Mouse (Mus musculus): ENCODE results near the gene Slc27a1. TPM values are rescaled to one million over a fixed set of nuclear protein-coding genes. Genes with fewer than 3 reads are reported as not detected.
A peak's percentile ranks its signal among the peaks of the same experiment; 100 is the strongest.
"Not testable (repeated sequence)": the region's sequence is repeated elsewhere in the genome, so short reads cannot be mapped to it uniquely, and the experiment has no call there.

Gene Slc27a1
- polyA plus RNA-seq (2012; rRNA removed): 227 and 307 TPM in 2 replicates

DNA sequence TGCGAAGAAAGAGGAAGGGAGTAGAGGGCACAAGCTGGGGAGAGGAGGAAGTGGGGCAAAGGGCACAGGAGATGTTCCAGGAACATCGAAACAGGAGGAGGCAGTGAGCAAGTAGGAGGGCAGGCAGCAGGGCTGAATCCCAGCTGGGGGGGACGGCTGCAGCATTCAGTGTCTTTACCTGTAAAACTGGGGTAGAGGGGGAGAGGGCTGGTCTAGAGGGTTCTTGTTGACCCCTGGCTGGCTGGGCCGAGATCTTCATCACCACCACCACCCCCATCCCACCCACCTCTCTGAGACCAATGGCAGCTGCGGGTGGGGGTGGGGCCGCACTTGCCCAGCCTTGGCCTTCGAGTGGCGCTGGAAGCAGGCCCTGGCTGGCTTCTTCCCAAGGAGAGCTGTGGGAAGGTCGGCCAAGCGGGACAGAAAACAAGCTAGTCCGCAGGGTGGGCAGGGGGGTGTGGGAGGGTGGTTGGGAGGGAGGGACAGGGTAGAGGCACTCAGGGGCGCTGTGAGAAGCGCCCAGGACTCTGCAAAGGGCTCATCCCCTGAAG is at the start of gene Slc27a1:
Gene Slc27a1 (plus strand): TSS at position 496 of the 551 bp plus-strand sequence.
- no peak for DNase-seq (ENCODE audit: low read depth)

DNA sequence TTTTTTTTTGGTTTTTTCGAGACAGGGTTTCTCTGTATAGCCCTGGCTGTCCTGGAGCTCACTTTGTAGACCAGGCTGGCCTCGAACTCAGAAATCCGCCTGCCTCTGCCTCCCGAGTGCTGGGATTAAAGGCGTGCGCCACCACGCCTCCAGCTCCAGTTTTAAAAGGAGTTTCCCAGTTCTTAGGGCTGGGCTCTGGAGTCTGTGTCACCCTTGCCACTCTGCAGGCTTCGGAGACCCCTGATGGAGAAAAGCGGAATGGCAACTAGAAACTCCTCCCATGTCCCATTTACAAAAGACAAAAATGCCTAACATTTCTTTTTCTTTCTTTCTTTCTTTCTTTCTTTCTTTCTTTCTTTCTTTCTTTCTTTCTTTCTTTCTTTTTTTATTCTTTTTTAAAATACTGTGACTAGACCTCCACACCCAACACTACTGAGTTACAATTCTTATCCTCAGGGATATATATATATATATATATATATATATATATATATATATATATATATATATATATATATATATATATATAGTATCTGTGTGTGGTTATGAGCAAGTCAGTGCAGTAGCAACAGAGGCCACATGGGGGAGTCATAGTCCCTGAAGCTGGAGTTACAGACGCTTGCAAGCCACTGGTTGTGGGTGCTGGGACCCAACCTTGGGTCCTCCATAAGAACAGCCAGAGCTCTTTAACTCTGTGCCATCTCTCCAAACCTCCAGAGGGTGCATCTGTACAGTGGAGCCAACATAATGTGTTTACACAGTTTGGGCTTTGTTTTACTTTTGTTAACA is 49.5 kb upstream of the Slc27a1 start:
- not testable (repeated sequence) for DNase-seq (ENCODE audit: low read depth)

DNA sequence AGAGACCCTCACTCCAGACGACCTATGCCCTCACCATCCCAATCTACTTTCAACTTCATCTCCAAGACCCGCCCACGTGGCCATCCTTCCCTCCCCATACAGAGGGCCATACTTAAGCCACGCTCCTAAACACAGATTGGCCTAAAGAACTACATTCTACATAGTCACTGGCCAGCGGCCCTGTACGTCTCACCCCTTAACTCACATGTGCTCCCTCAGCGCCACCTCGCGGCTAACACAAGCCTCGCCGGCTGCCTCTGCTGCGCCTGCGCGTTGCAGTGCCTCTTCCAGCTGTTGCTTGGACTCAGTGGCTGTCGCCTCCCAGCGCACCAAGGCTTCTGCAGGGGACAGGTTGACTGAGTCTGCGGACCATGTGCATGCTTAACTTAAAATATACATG is 47.0 kb upstream of the Slc27a1 start:
- no peak for DNase-seq (ENCODE audit: low read depth)

DNA sequence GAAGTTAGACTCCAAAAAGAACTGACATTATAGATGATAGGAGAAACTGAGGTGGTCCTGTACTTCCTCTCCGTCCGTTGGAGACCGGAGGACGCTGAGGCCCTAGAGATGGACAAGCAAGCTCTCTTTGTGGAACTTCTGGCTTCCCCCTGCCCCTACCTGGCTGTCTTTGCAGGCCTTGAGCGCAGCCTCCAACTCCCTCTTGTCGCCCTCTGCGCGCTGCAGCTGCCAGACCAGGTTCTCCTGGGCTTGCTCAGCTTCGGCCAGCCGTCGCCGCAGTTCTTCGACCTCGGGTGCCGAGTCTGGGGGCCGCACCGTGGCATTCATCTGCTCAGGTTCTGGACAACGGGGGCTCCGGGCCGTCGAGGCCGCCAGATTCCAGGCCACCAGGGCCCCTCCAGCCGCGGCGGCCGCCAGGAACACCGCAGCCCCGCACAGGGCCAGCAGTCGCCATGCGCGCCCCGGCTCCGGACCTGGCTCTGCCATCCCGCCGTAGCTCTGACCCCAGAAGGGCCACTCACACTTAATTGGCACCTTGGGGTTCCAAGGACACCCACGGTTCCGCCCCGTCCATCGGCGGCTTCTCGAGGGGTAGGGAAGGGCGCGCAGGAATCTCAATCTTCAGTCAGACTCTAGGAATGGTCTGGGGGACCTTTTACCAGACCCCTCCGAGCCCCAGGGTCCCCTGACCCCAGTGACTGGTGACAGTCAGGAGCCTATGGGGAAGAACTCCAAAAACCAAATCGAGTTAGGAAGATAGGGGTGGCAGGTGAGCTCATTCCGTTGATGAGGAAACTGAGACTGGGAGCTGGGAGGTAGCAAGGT is 43.2 kb upstream of the Slc27a1 start, which contains the start of gene Ccdc194:
Gene Ccdc194 (minus strand): TSS at position 486 of the 825 bp plus-strand sequence.
- no peak for DNase-seq (ENCODE audit: low read depth)

DNA sequence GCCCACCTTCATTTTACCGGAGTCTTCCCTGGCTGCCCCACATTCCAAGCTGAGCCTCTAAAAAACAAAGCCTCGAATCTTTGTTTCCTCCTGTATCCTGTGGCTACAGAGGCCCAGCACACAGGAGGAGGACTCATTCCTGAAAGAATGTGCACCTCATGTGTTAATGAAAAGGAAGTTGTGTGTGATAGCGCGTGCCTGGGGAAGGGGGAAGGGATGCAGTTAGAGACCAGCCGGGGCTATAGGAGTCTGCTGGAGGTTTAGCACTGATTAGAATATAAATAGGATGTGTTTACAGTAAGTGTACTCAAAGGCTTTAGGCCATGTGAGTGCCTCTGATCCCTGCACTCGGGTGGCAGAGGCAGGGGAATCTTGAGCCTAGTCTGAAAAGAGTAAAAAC is 42.4 kb upstream of the Slc27a1 start:
- no peak for DNase-seq (ENCODE audit: low read depth)

DNA sequence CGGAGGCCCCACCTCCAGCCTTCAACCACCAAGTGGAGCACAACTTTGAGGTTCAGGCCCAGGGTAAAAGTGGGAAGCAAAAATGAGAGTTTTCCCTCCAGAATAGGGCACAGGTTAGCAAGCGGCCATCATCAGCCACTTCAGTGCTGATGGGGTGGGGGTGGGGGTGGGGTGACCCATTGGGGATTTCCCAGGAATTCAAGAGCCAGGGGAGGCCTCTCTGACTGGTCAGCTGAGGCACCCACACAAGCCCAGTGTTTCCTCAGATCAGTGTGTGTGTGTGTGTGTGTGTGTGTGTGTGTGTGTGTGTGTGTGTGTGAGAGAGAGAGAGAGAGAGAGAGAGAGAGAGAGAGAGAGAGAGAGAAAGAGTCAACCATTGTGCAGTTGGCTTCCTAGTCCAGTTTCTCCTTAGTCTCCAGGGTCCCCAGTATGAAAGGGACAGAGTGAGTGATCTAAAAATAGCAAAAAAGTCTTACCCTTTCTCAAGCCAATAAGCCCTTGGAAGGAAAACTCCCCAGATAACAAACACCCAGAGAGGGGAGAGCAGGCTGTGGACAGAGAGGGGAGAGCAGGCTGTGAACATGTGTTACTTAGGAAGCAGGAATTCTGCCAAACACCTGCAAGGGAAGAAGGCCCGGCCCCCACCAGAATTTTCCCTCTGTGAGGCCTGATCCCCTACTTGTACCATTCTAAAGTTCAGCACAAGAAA is 41.4 kb upstream of the Slc27a1 start:
- no peak for DNase-seq (ENCODE audit: low read depth)

DNA sequence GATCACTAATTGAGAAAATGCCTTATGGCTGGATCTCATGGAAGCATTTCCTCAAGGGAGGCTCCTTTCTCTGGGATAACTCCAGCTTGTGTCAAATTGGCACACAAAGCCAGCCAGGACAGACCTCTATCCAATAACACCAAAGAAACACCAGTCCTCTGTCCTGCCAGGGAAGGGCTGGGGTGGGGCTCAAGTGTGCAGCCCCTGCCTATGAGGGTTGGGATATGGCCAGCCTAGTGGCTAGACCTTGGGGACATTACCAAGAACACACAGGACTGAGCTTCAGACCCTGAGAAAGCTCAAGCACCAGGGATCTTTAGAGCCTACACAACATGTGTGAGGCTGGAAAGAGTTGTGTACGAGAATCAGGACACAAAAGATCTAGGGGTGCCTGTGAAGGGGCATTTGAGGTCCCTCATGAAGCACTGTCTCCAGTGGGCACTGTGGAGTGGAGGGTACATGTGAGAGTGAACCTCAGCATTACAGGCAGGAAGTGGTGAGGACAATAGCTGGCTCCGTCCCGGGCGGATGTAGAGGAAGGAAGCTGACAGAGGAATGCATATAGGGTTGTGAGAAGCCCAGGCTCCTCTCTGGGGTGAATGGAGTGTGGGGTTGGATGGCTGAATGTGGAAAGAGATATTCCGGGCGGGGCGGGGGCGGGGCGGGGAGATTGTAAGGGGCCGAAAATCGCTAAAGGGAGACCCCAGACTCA is 40.2 kb upstream of the Slc27a1 start:
- no peak for DNase-seq (ENCODE audit: low read depth)

DNA sequence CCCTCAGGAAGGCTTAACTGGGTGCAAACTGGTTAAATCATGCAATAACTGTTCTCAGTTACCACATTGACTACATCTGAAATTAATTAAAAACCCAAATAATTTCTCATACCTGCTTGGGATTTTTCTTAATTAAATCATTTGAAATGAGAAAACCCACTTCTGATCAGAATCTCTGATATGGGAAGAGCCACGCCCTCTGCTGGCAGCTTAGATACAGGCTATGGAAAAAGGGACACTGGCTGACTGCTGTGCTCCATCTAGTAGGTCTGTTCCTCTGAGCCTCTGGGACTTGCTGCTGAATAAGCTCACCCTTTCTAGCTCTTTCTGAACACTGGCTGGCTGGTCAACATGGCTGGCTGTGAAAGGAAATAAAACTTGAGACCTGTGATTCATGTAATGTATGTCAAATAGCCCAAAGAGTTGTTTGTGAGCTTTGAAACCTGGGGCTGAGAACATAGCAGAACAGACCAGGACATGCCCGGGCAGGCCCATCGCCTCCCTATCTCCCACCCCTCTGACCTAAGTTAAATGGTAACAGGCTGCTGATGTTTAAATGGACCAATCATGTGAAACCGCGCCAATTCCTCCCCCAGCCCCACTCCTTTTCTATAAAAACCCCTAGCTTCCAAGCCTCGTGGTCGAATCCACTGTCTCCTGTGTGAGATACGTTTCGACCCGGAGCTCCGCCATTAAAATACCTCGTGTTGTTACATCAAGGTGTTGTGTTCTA is 37.8 kb upstream of the Slc27a1 start:
- not testable (repeated sequence) for DNase-seq (ENCODE audit: low read depth)

DNA sequence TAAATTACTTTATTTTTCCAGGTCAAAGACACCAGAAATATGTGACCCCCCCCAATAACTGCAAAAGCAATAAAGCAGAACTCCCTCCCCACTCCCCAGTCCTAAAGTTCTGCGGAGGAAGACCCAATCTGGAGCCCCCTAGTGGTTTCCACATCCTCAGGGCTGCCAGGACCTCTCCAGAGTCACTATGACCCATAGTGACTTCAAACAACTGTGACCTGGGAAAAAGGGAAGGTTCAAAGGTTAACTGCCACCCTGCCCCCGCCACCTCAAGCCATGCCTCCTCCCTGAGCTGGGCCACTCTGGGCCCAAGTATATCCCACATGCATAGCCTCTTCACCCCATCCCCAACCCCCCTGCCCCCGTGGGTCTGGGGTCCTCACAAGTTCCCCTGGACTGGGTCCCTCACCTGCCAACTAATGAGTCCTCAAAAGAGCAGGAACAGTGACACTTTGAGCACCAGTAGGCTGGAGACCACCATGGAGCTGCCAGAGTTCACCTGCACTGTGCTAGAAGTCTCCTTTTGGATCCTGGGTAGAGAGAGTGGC is 34.3 kb upstream of the Slc27a1 start:
- no peak for DNase-seq (ENCODE audit: low read depth)

DNA sequence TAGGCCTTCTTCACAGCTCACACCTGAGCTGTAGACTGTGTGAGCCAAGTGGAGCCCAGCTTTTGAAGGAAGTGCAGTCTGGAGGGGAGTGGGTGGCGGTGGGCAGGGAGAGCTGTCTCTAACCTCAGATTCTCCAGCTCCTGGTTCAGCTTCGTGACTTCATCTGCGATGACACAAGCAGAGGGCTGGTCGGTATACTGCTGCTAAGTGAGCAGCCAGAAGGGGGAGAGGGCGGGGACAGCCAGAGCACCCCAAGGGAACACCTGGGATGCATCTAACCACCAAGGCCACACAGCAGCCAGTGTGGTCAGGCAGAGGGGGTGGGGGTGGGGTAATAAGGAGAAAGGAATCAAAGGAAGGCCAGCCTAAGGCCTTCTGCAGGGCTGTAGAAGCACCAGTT is 33.0 kb upstream of the Slc27a1 start:
- DNase-seq (ENCODE audit: low read depth): no peak

DNA sequence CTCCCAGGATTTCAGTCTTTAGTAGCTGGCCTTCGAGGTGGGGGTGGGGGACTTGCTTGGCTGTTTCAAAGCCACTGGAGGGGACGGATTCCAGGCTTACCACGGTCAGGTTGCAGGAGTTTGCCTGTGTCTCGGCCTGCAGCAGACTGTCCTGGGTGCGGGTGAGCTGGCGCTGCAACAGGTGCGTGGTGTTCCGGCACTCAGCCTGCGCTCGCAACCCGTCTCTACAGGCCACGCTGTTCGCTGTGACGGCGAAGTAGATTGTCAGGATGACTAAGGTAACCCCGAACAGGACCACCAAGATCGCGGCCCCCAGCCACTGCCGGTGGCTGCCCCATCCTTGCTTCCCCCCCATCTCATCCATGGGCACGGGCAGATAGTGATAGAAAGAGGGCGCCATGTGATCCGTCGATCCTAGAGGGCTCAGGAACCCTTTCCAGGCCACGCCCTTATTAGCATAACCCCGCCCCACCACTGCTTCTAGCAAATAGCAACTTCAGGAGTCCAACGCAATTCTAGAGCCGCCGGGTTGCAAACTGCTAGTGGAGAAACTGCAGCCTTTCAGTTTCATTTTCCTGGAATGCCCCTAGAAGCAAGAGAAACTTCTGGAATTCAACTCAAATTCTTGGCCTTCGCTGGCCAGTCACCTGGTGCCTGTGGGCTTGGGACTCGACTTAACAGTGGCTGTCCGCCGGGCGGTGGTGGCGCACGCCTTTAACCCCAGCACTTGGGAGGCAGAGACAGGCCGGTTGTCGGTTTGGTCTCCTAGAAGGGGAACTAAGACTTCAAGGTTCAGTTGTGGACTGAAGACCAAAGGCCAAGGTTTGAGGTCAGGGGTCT is 31.4 kb upstream of the Slc27a1 start, which contains the start of gene Bst2:
Gene Bst2 (minus strand): TSS at position 429 of the 840 bp plus-strand sequence.
- peak; percentile 55 for DNase-seq (ENCODE audit: low read depth)

DNA sequence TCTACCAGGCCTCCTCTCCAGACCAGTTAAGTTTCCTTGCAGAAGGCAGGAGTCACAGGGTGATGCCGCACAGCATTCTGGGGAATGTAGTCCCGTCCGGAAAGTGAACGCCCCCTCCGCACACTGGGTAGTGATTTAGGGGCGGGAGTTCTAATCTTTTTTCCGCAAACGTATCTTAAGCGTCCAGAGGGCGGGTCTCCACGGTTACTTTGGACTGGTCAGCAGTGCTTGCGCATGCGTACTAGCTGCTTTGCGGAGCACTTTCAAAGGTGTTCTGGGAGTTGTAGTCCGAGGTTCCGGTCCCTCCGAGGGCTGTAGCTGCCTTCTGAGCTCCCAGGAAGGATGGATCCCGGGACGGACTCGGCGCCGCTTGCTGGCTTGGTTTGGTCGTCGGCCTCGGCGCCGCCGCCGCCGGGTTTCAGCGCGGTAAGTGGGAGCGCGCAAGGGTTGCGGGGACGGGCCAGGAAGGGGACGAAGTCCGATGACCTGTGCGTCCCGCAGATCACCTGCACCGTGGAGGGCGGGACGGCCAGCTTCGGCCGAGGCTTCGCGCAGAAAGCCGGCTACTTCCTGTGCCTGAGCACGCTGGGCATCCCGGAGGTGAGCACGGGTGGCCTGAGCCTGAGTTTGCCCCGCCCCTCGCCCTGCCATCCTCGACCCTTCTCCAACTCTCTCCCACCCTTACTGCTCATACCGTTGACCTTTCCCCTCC is 25.9 kb upstream of the Slc27a1 start, which contains the start of gene Mvb12a:
Gene Mvb12a (plus strand): TSS at position 291 of the 712 bp plus-strand sequence.
- peak; percentile 97 for DNase-seq (ENCODE audit: low read depth)

DNA sequence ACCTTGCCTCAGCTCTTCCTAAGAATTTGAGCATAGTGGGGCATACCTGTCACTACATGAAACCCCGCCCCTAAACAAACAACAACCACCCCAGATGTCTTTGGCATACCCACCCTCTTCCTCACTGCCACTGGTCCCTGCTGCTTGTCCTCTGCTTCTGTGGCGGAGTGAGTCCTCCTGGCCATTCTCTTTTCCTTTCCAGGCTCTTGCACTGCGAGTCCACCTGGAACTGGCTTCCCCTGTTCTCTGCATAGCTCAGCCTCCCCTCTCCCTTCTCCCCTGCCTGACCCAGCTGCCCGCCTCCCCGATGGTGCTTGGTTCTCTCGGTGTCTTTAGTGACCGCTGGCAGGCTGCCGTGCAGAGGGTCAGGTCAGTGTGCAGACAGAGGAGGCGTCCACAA is 24.9 kb upstream of the Slc27a1 start:
- no peak for DNase-seq (ENCODE audit: low read depth)

DNA sequence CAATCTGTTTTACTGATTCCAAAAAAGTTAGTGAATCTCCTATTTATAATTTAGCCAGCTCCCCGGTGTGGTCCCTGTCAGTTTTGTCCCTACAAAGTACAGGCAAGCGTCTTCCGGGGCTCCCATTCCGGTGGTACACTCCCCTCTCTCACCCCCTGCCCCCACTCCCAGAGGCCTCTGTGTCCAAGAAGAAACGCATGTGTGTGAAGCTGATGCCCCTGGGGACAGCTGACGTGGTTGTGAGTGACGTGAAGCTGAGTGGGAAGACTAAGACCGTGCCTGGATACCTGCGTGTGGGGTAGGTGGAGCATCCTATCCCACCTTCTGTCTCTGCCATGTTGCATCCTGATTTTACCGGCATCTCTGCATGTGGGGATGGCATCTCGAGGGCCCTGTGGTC is 23.6 kb upstream of the Slc27a1 start:
- no peak for DNase-seq (ENCODE audit: low read depth)

DNA sequence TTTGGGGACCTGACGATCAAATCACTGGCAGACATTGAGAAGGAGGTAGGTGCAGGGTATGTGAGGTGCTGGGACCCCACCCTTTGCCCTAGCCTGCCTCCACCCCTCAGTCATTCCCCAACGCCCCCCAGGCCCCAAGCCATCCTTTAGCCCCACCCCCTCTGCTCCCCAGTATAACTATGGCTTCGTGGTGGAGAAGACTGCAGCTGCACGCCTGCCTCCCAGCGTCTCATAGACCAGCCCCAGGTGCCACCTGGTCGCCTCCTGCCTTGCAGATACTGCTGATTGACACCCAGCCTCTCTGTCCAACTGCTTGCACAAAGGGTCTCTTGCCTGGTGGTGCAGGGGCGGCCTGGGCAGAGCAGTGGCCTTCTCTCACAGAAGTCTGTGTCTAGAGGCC is 21.1 kb upstream of the Slc27a1 start:
- DNase-seq (ENCODE audit: low read depth): no peak

DNA sequence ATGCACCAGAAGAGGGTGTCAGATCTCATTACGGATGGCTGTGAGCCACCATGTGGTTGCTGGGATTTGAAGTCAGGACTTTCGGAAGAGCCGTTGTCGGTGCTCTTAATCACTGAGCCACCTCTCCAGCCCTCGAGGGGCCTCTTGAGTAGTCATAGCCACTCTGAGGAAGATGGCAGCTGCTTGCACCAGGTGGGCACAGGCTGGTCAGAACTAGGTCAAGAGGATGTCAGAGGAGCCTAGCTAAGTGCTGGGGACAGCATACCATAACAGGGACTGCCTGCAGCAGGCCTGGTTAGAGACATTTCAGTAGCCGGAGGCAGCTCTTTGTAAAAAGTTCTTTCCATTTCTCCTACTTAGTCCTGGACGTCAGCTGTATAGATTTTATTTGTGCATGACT is 17.9 kb upstream of the Slc27a1 start:
- DNase-seq (ENCODE audit: low read depth): no peak

DNA sequence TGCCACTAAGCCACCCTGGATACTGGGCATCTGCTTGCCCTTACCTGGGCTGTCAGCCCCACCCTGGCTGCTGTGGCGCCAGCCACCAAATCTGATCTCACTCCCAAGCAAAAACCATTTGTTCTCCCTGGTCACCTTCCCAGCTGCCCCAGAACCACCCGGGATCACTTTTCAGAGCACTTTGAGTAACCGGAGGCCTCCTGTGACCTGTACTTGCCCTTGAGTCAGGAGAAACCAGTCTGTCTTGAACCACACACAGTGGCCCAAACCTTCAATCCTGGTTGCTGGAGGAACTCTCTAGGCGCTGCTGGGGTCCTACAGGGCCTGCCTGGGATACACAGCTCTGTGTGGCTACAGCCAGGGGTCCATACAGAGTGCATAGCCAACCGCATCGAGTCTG is 15.9 kb upstream of the Slc27a1 start:
- DNase-seq (ENCODE audit: low read depth): no peak

DNA sequence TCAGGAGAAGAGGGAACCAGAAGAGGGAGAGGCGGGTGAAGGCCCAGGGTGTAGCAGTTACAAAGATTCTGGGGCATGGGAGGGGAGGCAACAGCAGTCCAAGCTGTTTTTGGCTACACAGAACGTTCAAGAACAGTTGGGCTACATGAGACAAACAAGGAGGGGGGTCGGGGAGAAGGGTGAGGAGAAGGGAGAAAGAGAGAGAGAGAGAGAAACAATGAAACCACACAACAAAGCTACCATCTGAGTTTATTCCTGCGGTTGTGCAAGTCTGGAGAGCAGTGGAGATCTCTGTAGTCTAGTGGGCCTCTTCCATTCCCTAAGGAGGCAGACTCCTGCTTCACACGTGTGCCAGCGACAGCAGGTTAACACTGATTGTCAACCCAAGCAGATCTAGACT is 14.7 kb upstream of the Slc27a1 start:
- no peak for DNase-seq (ENCODE audit: low read depth)

DNA sequence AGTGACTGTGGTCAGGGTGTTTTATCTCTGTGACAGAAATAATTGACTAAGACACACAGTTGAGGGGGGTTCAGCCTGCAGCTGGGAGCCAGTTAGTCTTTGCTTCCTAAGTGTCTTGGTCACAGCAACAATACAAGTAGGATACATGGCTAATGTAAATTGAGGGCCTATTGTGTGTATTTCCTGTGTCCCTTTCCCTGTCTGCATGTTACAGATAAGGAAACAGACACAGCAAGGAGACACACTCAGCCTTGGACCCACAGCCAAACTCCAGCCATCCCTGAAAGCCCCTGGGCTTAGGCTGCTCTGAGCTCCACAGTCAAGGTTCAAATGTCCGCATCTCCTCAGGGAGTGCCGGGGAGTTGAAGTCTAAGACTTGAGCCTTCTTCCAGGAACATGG is 14.0 kb upstream of the Slc27a1 start:
- DNase-seq (ENCODE audit: low read depth): no peak
